Mouse (Mus musculus) A20 (cell line): ENCODE results near the gene Nfix.
"Not testable (repeated sequence)": the region's sequence is repeated elsewhere in the genome, so short reads cannot be mapped to it uniquely, and the experiment has no call there.

Experiments used
- DNase-seq: peaks from one replicate; pipeline ENCODE4 v3.0.0-alpha.2; 2011; ENCODE audit warnings: low read depth, low spot score

The Nfix gene

DNA sequence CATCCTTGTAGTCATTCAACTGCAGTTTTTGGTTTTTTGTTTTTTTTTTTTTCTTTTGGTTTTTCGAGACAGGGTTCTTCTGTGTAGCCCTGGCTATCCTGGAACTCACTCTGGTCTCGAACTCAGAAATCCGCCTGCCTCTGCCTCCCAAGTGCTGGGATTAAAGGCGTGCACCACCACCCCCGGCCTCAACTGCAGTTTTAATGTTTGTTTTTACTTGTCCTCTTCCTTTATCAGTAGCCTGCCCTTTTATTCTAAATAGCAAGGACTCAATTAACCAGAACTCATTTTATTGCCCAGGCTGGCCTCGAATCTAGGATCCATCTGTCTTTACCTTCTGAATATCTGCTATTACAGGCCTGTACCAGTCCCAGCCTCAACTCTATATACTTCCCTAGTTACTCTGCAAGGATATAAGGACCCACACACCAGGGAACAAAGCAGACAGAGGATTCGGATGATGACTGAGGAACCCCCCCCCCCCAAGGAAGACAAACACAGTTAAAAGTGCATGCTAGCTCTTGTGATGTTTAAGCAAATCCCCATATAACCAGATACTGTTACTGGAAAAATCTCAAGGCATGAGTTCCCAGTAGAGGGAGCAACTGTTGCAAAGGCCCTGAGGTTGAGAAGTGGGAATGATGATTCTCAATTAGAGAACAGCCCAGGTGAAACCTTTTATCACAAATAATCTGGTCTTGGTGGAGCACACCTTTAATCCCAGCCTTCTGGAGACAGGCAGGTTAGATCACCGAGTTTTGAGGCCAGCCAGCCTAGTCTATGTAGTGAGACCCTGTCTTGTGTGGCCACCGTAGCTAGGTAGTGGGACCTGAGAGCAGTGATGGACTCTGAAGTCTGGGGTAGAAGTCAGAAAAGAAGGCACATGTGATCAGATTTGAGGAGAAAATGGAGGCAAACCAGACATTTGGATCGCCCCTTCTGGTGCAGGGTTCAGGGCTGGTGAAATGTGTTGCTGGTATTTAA is 32.9 kb upstream of the Nfix start:
- no peak for DNase-seq

DNA sequence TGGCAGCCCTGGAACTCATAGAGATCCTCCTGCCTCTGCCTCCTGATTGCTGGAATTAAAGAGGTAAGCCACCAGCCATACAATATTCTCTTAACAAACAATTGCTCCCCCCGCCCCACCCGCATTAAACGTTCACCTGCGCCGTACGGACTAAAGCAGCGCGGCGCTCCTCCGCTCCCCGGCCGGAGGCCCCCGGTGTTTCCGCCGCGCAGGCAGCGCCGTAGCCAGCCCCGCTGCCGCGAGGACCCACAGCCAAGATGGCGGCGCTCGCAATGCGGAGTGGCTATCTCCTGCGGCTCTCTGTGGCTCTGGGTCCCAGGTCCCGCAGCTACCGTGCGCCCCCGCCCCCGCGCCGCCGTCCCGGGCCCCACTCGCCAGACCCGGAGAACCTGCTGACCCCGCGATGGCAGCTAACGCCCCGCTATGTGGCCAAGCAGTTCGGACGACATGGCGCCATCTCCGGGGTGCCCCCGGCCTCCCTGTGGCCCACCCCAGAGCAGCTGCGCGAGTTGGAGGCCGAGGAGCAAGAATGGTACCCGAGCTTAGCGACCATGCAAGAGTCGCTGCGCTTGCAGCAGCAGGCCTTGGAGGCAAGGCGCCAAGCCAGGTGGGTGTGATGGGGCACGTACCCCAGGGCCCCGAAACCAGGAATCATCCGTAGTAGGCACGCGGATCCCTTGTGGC is 32.0 kb upstream of the Nfix start:
- peak; percentile 90 for DNase-seq

DNA sequence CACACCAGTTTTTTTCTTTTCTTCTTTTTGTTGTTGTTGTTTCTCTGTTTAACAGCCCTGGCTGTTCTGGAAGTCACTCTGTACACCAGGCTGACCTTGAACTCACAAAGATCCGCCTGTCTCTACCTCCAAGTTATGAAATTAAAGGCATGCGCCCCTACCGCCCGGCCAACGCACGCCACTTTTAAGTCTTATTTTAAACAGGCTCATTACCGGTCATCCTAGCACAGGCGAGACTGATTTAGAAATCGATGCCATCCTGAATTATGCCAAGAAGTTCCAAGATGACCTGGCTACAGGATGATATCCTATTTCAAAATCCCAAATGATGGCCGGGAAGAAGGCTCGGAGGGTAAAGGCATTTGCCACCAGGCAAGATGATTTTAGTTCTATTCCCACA is 31.3 kb upstream of the Nfix start, which contains the start of gene Gadd45gip1:
Gene Gadd45gip1, plus strand, starts transcription at position 33 of the 400 bp plus-strand sequence.
- peak; percentile 92 for DNase-seq

DNA sequence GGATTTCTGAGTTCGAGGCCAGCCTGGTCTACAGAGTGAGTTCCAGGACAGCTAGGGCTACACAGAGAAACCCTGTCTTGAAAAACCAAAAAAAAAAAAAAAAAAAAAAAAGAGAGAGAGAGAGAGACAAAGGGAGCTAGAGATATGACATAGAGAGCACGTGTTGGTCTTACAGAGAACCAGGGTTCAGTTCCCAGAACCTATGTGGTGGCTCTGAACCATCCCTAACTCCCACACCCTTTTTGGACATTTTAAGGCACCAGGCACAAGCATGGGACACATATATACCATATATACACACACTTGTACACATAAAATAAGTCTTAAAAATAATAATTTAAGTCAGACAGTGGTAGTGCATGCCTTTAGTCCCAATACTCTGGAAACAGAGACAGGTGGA is 26.4 kb upstream of the Nfix start:
- DNase-seq: not testable (repeated sequence)

DNA sequence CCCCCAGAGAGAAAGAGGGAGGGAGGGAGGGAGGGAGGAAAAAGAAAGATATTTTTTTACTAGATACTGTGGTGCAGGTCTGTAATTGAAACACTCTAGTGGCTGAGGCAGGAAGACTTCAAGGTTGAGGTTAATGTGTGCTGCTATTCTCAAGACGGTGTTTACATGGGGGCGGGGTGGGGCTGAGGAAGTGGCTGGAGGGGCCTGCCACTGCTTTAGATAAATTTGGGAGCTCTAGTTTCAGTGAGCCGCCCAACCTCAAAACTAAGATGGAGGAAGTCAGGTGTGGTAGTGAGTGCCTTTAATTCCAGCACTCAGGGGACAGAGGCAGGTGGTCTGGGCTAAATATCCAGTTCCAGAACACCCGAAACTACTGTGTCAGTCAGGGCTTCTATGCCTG is 25.5 kb upstream of the Nfix start:
- DNase-seq: peak; percentile 75

DNA sequence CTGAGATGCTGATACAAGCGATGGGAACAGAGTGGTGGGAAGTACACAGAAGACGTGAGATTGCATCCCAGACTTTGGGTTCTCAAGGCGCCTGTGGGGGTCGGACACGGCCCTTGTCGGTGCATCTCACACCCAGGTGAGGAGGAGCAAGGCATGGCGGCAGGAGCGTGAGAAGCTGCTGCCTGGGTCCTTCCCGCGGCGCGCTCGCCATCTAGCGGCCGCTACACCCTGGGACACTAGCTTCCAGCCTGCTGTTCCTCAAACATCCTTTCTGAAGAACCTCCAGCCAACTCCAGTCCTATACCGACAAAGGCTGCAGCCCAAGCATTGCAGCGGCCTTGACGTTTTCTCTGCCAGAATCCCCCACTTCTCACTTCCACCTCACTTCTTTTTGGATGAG is 23.5 kb upstream of the Nfix start:
- DNase-seq: peak; percentile 82

DNA sequence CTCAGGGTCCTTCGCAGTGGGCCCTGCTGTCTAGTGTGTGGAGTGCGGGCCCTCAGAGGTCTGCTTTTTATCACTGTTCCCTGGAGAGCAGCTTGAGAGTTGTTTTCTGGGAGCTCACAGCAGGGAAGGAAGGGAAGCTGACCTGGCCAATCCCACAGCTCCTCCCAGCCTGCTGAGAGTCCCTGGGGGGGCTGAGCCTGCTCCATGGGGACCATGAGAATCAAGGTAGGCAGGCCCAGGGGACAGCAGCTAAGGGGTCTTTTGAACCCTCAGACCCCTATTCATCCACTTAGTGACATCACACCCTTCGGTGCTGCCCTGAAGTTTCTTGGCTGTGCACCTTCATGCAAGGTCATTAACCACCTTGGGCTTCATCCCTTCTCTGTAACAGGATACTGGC is 22.6 kb upstream of the Nfix start, which contains the start of gene Dand5:
Gene Dand5, minus strand, starts transcription at position 101 of the 400 bp plus-strand sequence.
- no peak for DNase-seq

DNA sequence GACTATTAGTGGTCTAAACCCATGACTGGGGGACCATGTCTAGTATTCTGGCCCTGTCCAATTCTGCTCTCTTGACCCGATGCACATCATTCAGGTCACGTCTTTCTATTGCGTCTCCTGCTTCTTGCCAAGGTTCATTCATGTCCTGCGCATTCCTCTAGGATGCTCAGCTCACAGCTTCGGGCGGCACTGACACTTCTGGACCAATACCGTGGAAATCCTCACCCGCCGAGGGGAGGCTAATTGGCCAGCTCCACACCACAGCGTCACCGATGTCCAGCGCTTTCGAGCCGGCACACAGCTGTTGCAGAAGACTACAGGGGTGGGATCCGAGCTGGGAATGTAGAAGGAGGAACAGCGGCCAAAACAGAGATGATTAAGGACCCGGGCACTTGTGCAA is 16.0 kb upstream of the Nfix start:
- no peak for DNase-seq

DNA sequence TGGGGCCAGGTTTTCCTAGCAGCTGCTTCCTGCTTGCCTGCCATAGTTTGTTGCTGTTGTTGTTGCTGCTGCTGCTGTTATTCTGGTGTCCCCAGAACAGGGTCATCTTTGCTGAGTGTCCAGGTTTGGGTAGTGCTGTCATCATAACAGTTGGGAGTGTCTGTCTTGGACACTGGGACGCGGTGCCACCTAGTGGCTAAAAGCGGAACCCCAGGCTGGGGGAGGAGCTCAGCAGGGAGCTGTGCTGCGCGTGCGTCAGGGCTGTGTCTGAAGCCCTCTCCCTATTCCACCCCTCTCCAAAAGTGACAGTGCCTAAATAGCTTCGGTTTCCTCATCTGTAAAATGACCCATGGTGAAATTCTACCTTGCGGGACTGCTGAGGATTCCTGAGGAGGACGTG is 15.4 kb upstream of the Nfix start:
- peak; percentile 89 for DNase-seq

DNA sequence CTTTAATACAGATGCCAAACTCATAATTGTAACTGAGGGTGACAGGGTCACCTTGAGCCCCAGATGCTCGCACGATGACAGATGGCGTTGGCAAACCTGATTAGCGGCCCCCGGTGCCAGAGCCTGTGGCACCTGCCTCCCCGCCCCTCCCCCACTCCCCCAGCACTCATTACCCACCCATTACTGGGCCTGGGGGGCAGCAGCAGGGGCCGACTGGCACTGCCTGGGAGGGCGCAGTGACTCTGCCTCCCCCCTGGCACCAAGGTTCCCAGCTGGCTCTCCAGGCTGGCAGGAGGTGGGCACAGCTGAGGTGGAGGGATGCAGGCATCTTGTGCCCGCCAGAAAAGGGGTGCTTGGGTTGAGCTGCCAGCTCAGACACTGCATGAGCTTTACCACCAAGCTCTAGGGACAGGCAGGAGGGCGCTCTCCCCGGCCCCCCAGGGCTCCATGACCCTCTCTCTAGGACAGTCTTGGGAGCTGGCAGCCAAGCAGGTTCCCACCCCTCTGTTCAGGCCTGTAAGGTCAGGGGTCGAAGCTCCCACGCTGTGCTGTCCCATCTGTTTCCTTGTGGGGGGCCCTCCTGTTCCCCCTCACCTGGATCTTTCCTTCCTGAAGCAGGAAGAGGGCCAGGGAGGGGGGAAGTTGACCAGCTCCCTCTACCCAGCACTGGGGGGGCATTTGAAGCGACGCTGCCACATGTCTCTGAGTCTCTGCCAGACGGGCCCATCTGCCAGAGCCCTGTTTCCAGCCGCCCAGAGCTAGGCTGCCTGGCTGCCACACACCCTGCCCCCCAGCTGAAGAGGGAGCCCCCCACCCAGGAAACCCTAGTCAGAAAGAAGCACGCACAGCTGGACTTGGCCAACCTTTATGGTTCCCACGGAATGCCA is 14.7 kb upstream of the Nfix start:
- DNase-seq: no peak

DNA sequence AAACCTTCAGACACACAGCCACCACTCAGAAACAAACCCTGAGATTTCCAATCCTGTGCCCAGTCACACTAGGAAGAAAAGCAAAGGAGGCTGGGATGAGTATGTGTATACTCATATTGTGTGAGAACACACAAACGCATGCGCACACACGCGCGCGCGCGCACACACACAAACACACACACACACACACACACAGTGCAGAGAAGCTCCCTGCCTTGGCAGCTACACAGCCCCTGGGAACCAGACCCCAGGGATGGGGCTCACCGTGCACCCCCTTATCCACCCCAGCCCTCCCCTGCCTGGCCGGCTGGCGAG is 14.1 kb upstream of the Nfix start:
- DNase-seq: no peak

DNA sequence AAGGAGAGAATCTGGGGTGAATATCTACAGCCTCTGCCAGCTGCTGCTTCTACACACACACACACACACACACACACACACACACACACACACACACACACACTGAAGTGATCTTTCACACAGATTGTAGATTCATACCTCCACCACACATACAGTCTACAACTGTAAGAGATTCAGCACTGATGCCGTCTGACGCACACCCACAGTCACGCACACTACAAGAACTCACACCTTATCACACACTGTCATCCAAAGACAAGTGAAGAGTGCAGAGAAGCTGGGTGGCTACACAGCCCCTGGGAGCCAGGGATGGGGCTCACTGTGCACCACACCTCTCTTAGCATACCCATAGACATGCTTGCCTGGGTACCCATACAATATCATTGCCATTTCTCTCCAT is 13.7 kb upstream of the Nfix start:
- no peak for DNase-seq

DNA sequence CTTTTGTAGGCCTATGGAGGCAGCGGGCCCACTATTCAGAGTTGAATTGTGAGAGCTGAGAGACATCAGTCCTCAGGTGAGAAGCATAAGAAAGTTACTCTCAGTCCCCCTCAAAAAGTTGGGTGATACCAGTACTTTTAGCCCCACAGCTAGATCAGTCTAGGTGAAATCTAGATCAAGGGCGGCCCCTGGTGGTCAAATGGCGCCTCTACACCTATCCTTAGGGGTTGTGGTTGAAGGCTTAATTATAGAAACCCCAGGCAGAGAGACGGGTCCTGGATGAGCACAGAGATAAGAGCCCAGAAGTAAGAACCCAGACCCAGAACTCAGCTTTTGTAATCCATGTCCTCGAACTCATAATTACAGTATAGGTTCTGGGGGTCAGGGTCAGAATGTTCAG is 12.9 kb upstream of the Nfix start:
- peak; percentile 71 for DNase-seq

DNA sequence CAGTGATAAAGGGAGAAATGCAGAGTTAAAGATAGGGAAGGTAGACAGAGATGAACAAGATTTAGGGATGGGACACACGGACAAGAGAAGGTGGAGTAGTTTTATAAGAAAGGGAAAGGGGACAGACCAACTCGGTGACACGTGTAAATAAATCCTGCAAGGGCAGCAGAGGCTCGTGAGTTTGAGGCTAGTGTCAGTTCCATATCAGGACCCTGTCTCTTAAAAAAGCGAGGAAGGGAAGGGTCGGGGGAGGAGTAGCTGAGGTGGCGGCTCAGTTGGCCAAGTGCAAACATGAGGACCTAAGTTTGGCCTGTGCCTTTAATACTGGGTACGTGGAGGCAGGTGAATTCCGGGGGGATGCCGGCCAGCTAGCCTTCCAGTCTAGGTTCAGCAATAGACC is 11.2 kb upstream of the Nfix start:
- DNase-seq: no peak

DNA sequence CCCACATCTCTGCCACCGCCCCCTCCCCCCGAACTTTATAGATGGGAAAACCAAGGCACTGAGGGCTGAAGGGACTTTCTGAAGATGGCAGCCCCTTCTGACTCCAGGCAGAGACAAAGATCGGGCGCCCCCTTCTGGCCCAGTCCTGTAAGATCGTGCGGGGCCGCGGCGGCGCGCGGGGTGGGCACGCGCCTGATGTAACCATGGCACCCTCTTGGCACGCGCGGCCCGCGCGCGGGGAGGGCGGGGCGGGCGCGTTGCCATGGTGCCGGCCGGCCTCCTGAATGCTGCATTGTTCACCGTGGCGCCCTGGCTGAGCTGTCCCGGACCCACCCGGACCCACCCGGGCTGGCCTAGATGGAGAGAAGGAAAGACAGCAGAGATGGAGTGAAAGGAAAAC is 10.8 kb upstream of the Nfix start:
- DNase-seq: peak; percentile 89

DNA sequence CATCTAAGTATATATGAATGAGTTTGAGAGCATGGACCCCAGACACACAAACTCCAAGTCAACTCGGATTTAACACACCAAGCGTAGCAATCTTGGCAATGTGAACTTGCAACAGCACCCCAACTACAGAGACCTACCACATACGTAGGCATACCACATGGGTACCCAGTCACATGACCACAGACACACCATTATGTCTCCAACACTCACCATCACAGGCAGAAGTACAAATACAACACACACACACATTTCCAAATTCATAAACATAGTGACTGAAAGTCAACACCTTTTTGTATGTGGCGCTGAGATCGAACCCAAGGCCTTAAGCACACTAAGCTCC is 9.8 kb upstream of the Nfix start:
- no peak for DNase-seq

DNA sequence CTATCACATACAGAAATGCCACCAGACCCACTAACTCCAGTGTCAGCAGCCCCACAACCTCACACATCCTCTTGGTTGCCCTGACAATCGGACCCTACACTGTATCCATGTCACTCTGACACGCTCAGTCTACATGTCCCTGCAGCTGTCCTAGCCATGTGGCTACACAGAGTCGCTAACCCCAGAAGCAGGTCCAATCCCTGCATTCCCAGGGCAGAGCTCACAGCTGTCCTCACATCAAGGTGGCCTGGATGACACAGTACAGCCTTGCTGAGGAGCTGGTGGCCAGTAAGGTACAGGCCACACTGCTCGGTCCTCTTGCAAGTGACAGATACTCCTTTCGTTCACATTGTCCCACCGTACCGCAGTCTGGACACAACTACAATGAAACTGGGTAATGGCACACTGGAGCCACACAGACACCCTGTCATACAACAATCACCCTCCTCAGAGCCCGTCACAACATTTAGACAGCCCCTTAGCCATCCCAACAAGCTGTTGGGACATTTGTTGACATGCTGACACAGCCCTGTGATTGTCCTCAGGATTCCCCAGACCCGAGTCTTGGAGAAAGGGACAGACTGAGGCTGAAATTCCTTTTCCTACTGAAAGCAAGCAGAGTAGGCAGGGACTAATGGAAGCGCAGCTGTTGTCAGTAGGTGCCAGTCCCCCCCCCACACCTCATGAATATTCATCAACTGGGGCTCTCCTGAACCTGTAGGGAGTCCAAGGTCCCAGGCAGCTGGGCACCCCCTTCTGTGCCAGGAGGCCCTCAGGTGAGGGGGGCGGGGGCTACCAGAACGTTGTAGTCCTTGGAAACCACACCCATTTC is 9.2 kb upstream of the Nfix start:
- DNase-seq: no peak

DNA sequence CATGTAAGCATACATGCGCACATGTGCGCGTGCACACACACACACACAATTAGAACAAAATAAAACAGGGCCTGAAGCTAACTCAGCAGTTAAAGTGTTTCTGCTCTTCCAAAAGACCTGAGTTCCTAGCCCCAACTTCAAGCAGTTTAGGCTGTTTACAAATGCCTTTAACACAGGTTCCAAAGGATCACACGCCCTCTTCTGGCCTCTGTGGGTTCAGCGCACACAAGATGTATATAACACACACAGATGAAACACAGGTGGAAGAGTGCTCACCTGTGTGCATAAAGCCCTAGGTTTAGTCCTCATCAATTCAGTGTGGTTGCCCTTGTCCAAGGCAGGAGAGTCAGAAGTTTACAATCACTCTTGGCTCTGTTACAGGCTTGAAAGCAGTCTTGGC is 5.9 kb upstream of the Nfix start:
- no peak for DNase-seq

DNA sequence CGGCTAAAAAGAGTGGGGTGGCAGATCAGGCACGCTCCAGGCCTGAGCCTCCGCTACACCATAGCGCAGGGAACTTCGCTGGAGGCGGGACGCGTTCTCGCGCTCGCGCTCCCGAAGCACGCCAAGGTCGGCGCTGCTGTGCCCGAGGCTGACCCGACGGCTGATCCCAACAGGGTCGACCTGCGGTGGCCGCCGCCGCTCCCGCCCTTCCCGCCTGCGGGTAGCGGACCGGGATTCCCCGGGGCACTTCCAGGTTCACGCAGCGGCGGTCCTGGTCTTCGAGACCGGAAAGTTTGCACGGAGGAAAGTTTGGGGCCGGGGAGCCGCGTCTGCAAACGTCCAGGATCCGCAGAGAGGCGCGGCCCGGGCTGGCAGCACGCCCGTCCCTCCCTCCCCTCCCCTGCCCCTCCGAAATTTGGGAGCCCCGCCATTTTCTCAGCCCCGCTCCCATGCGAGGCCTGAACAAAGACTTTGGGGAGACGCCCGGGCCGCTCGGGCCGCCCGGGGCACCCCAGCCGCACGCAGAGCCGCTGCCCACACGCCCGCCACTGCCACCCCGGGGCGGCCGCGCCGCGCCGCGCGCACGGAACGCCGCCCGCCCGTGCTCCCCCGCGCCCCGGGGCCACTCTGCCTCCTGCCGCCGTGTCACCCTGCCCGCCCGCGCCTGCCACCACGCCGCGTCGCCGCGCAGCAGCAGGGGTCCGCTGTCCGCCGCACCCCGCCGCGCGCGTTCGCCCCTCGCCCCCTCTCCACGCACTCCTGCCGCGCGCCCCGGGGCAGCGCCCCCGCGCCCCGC is 810 bp downstream of the Nfix start:
- DNase-seq: peak; percentile 26

DNA sequence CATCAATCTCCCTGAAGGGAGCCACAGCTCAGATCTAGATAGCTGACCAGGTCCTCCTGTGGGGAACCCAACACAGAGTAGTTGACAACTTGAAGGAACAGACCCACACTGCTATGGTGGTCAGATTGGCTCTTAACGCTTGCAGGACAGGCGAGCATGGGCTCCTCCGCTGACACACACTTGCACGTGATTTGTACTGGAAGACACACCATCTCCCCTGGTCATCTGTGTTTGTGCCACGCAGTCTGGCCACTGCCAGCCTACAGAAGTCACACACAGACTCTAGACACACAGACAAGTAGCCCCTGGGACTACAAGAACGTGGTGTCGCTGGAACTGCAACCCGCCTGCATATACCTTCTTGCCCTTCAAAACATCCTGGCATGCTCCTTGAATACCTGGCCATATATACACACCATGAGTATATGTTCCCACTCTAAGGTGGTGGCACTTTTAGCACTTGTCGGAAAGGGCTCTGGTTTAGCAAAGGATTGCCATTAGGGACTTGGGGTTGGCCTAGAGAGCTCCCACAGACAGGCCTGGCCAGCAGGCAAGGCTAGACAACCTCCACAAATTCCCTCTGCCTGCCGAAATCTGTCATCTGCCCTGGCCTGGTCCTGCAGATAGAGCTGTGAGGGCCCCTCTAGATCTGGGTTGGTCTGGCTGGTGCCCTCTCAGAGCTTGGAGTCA is 1.6 kb downstream of the Nfix start:
- DNase-seq: no peak
